Mouse (Mus musculus) stomach, embryonic 16.5 days (tissue): ENCODE measurements around the gene Cbl. TPM values are rescaled to one million over a fixed set of nuclear protein-coding genes. Genes with fewer than 3 reads are reported as not detected.

Source experiments
- ATAC-seq: fragments of 200-750 bp; cut with Nextera tagmentation; 2 replicates; pipeline ENCODE4 v1.8.0; 2017; ENCODE audit warnings: moderate number of reproducible peaks, moderate TSS enrichment; ENCODE audit not compliant: insufficient read depth, low FRiP score
- H3K27ac ChIP-seq: fragments of 300-500 bp; sonication (generic); 2 replicates; pipeline ENCODE4 v1.5.1; 2014; ENCODE audit warnings: low read length
- H3K27me3 ChIP-seq: fragments of 300-500 bp; sonication (generic); 2 replicates; pipeline ENCODE4 v1.6.1; 2014; ENCODE audit warnings: low read length, control low read depth, mixed read lengths; ENCODE audit not compliant: control insufficient read depth, insufficient read depth
- H3K36me3 ChIP-seq: fragments of 300-500 bp; sonication (generic); 2 replicates; pipeline ENCODE4 v1.6.1; 2014; ENCODE audit warnings: low read length; ENCODE audit not compliant: control insufficient read depth, insufficient read depth
- H3K4me1 ChIP-seq: fragments of 300-500 bp; sonication (generic); 2 replicates; pipeline ENCODE4 v1.6.1; 2014; ENCODE audit warnings: low read length, control low read depth, mixed read lengths; ENCODE audit not compliant: control insufficient read depth, insufficient read depth
- H3K4me2 ChIP-seq: fragments of 300-500 bp; sonication (generic); 2 replicates; pipeline ENCODE4 v1.6.1; 2014; ENCODE audit warnings: low read depth, low read length, mixed read lengths
- H3K4me3 ChIP-seq: fragments of 300-500 bp; sonication (generic); replicated peaks from 2 replicates; pipeline ENCODE4 v1.5.1; 2014; ENCODE audit warnings: mild to moderate bottlenecking, low read length
- H3K9ac ChIP-seq: fragments of 300-500 bp; sonication (generic); 2 replicates; pipeline ENCODE4 v1.6.1; 2014; ENCODE audit warnings: low read length
- H3K9me3 ChIP-seq: fragments of 300-500 bp; sonication (generic); replicated peaks from 2 replicates; pipeline ENCODE4 v1.6.1; 2016; ENCODE audit warnings: low read length, control low read depth; ENCODE audit not compliant: control insufficient read depth
- WGBS: fragments of 180-500 bp; shearing (Covaris S2); extraction: QIAGEN DNeasy Blood & Tissue Kit; methylation state at CpG from one replicate; pipeline ENCODE4 v1.1.7; 2014; 5-methylcytosine and 5-hydroxymethylcytosine counted together
- polyA plus RNA-seq: library from polyadenylated mRNA; unstranded; fragments of >200 nt; fragmentation: Nextera tagmentation; extraction: Ambion mirVana; gene quantifications from 2 replicates; pipeline ENCODE4 v1.2.1, GENCODE M21; 2015

Gene Cbl
- polyA plus RNA-seq, 1 experiment from 2014 or later: 14.0 TPM

- WGBS: 57% methylated on average over 3 of the region's 3 CpGs
- Histone ChIP-seq H3K27me3 (no peaks in the 10 kb centered on the region), H3K36me3 (peaks cover 4% of the 10 kb centered on the region; the same call in 1 of the 2 replicates), H3K4me1 (no peaks in the 10 kb centered on the region), H3K27ac (no peak overlapping the region), H3K9ac (no peak overlapping the region), H3K9me3 (no peaks in the 10 kb centered on the region), H3K4me2 (no peak overlapping the region), H3K4me3 (no peak overlapping the region)
- no peak for ATAC-seq
Observed at GRCm38 (mm10) chr9:44147290-44147689, 86.6 kb downstream of the Cbl start.

DNA sequence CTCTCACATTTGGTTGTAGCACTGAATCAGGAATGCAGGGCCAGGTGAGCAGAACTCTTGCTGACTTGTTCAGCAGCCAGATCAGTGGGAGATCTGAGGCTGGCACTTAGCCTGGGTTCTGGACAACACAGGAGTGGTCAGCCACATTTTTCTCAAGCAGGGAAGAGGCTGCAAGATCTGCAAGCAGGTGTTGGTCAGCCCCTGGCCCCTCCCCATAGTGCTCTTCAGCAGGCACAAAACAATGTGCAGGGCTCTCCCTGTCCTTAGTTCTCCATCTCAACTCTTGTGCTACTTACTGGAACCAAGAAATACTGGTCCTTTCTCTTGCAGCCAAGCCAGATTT lies 89.2 kb downstream of the Cbl start:
- Histone ChIP-seq H3K4me3 (no peak overlapping the region), H3K4me1 (0 out of 2 replicates have a peak, but pooled peaks cover 2% of the 10 kb centered on the region), H3K36me3 (peaks cover 4% of the 10 kb centered on the region; the same call in 1 of the 2 replicates), H3K27me3 (no peaks in the 10 kb centered on the region), H3K27ac (no peak overlapping the region; the same call in 1 of the 2 replicates), H3K4me2 (no peak overlapping the region), H3K9me3 (no peaks in the 10 kb centered on the region), H3K9ac (no peak overlapping the region)
- no peak for ATAC-seq

DNA sequence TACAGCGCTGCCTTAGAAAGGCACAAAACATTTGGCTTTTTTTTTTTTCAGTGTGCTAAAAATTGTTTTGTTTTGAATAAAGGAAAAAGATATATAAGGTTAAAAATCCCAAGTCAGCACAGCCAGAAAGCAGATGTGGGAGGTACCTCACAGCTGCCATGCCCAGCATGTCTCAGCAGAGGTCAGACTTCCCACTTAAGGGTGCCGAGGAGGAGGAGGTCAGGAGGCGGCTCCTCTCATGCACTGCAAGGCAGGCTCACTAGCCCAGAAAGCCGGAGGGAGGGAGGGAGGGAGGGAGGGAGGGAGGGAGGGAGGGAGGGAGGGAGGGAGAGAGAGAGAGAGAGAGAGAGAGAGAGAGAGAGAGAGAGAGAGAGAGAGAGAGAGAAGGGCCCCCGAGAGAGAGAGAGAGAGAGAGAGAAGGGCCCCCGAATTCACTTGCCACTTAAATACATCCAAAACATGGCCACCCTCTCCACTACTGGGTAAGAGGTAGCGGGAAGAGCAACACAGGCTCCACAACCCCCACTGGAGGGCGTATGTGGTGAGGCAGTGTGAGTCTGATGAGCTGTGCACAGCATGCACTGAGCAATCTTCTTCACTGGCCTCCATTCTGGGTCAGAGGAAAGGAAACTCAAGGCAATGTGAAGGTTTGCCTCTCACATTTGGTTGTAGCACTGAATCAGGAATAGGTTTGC lies 89.7 kb downstream of the Cbl start:
- Histone ChIP-seq H3K36me3 (peaks cover 4% of the 10 kb centered on the region; the same call in 1 of the 2 replicates), H3K9me3 (no peaks in the 10 kb centered on the region), H3K4me3 (no peak overlapping the region), H3K27me3 (no peaks in the 10 kb centered on the region), H3K4me1 (0 out of 2 replicates have a peak, but pooled peaks cover 2% of the 10 kb centered on the region), H3K27ac (peak overlapping the region; percentile 34; the same call in 1 of the 2 replicates), H3K9ac (no peak overlapping the region), H3K4me2 (no peak overlapping the region)
- 32% methylated on average over 7 of the region's 8 CpGs for WGBS
- peak; percentile 63; the same call in 1 of the 2 replicates for ATAC-seq

DNA sequence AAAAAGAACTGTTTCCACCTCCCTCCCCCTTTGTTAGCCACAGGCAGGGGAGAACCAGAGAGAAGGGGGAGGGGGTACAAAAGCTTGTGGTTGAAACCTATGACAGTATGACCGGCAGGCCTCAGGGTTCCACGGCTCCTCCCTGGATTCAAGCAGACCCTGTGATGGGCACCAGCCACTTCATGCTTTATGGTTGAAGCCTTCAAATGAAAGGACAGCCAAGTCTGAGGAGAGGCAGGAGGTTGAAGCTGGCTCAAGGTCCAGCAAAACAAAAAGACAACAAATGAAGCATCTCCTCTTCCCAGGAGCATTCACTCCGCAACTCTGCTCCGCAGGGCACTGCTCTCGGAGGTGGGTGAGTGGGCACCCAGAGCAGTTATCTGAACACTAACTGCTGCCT lies 90.4 kb downstream of the Cbl start:
- no peak for ATAC-seq
- peak overlapping the region; percentile 42; the same call in 1 of the 2 replicates for H3K27ac ChIP-seq

DNA sequence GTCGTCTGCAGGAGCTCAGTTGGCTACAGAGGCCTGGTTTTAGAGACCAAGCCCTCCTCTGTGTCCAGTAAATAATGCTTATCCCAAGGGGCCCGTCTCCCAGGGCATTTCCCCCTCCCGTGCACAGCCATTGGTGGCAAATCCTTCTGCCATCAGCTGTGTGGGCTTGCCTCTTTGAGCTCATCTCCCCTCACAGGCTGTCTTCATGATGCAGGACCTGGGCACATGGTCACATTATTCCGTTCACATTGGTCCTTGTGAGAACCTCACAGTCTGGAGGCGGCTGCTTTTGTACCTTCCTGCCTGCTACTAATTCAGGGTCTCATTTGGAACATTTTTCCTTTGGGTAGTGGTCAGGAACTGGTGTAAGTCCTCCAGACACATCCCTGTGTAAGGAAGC lies 91.9 kb downstream of the Cbl start:
- Histone ChIP-seq H3K9ac (no peak overlapping the region), H3K4me3 (no peak overlapping the region), H3K9me3 (no peaks in the 10 kb centered on the region), H3K27ac (no peak overlapping the region), H3K4me1 (0 out of 2 replicates have a peak, but pooled peaks cover 2% of the 10 kb centered on the region), H3K27me3 (no peaks in the 10 kb centered on the region), H3K36me3 (0 out of 2 replicates have a peak, but pooled peaks cover 4% of the 10 kb centered on the region), H3K4me2 (no peak overlapping the region)
- ATAC-seq: no peak
- 71% methylated on average over 5 of the region's 5 CpGs for WGBS

More for the DNA sequence above, 90.4 kb downstream of the Cbl start:
- H3K9me3 ChIP-seq: no peaks in the 10 kb centered on the region
- H3K4me3 ChIP-seq: no peak overlapping the region
- no peak overlapping the region for H3K4me2 ChIP-seq
- no peak overlapping the region for H3K9ac ChIP-seq
- 0 out of 2 replicates have a peak, but pooled peaks cover 4% of the 10 kb centered on the region for H3K36me3 ChIP-seq
- 0 out of 2 replicates have a peak, but pooled peaks cover 2% of the 10 kb centered on the region for H3K4me1 ChIP-seq
- no peaks in the 10 kb centered on the region for H3K27me3 ChIP-seq
- 77% methylated on average over 5 of the region's 5 CpGs for WGBS

DNA sequence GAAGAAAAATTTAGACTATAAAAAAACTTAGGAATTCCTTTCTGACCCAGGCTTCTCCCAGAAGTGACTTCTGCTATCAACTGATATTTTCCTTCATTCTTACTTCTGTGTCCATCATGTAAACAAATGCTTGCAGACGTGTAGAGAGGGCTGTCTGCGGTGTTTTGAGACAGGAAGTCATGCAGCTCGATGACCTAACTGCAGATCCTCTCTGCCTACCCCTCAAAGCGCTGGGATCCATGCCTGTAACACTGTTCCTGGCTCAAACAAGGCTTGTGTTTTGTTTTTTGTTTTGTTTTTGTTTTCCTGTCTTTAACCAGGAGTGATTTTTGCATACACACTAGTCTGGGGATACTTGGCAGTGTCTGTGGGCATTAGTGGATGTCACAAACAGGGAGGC lies 96.0 kb downstream of the Cbl start:
- H3K27ac ChIP-seq: no peak overlapping the region

DNA sequence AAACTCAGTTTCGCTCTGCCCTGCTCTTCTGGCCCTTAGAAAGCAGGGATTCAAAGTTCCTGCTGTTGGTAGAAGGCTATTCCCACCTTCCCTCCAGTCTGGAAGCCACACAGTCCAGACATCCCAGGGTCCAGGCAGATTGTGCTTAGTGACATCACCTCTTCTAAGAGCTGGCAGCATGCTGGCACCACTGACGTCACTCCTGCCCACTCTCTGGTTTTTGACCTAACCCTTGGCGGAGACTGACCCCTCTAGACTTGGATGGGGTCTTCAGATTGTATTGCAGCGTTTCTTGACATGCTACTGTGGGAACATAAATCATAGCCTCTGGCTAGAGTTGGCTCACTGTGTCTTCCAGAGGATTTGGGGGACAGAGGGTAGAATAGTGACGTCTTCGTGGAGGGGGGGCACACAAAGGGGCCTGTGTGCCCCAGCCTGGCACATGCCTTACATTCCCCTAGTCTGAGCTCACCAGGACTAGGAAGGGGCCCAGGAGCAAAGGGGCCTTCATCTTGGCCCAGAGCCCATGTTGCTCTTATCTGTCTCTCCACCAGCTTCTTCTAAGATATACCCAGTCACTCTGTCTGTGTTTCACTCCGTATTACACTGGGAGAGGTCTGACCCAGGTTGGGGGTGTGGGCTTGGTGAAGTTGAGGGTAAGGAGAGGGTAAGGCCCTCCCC lies 98.0 kb downstream of the Cbl start:
- H3K27me3 ChIP-seq: no peaks in the 10 kb centered on the region
- ATAC-seq: 0 out of 2 replicates have a peak, but pooled peaks have one; percentile 1
- no peaks in the 10 kb centered on the region for H3K36me3 ChIP-seq
- H3K4me3 ChIP-seq: peak overlapping the region; percentile 63
- WGBS: 45% methylated on average over 7 of the region's 7 CpGs
- peak overlapping the region; percentile 77 for H3K9ac ChIP-seq
- peaks cover 25% of the 10 kb centered on the region for H3K4me1 ChIP-seq
- H3K27ac ChIP-seq: peak overlapping the region; percentile 81
- H3K4me2 ChIP-seq: peak overlapping the region; percentile 89
- H3K9me3 ChIP-seq: no peaks in the 10 kb centered on the region

More for the DNA sequence above, 96.0 kb downstream of the Cbl start:
- Histone ChIP-seq H3K4me3 (no peak overlapping the region), H3K36me3 (no peaks in the 10 kb centered on the region), H3K27me3 (no peaks in the 10 kb centered on the region), H3K4me1 (peaks cover 25% of the 10 kb centered on the region), H3K9ac (no peak overlapping the region), H3K9me3 (no peaks in the 10 kb centered on the region), H3K4me2 (no peak overlapping the region)
- ATAC-seq: no peak
- 50% methylated on average over 4 of the region's 4 CpGs for WGBS

DNA sequence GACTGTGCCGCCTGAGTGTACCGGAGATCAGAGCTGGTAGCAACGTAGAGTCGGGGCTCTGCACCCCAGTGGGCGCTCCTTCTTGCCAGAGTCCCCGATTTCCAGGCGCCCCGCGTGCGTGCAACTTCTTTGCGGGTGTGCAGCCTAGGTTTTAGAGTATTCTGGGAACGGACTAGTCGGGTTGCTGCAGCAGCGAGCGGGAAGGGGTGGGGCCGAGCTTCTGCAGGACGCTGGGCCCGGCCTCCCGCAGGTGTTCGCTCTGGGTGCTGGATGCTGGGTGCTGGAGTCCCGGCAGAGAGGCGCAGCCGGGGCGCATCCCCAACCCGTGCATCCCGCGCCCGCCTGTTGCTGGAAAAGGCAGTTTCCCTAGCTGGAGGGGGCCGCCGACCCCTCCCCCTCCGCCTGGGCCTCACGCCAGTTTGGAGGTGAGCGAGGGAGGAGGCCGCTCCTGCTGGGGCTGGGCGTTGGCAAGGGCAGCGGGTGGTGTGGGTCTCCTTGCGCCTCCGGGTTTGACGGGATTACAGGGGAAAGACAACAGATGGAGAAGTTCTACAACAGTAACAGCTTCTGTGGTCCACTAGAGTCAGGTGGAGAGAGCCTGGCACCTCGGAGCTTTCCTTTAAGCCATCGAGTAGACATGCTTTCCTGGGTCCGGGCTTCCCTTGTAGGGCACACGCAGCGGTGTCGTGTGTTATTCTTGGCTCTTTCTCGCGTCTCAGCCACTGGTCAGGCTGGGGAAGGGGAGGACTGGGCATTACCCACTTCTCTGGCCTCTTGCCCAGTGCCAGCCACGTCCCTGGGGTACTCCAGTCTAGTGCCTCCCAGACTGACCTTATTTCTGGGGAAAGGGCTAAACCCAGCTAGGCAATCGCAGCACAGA lies 98.8 kb downstream of the Cbl start:
- Histone ChIP-seq H3K36me3 (no peaks in the 10 kb centered on the region), H3K27ac (peak overlapping the region; percentile 81), H3K4me3 (peak overlapping the region; percentile 63), H3K4me1 (peaks cover 31% of the 10 kb centered on the region), H3K9ac (peak overlapping the region; percentile 77), H3K9me3 (no peaks in the 10 kb centered on the region), H3K4me2 (peak overlapping the region; percentile 89), H3K27me3 (no peaks in the 10 kb centered on the region)
- ATAC-seq: peak; percentile 4; the same call in 1 of the 2 replicates
- 2% methylated on average over 49 of the region's 49 CpGs for WGBS
